Mouse (Mus musculus): ENCODE data around the gene Hist1h2ag.

- TF ChIP-seq ZNF384 (IDR thresholded peaks at IDR 0.05; ENCODE audit: low read depth, low read length) (no peak), HCFC1 (IDR thresholded peaks at IDR 0.05; ENCODE audit: borderline replicate concordance, insufficient read depth, low read length) (no peak), ZC3H11A (IDR thresholded peaks at IDR 0.05; ENCODE audit: borderline replicate concordance, low read depth, low read length) (no peak), CHD2 (IDR thresholded peaks at IDR 0.05; ENCODE audit: low read depth, low read length) (no peak)
Measured at GRCm38 (mm10) chr13:22008707-22009106, 34.0 kb downstream of the Hist1h2ag start.
